Mouse (Mus musculus) adrenal gland, adult 18-20 months (tissue): ENCODE measurements around the gene Samm50. TPM values are rescaled to one million over a fixed set of nuclear protein-coding genes. Genes with fewer than 3 reads are reported as not detected.

Experiments used
- microRNA-seq, 2 experiments: library from miRNA; unstranded; fragments of <30 nt; microRNA quantifications; one replicate each; pipeline ENCODE4 v1.2.0; 2021; ENCODE audit warnings: borderline number of aligned reads in 2 of 2
- total RNA-seq, 2 experiments: library from RNA; stranded (reverse); gene quantifications; 1 replicate in 1 of 2; 2 replicates in 1 of 2; pipeline ENCODE4 v1.2.3; 2021

The Samm50 gene
- total RNA-seq, 2 experiments from 2014 or later = 148 to 189 TPM

Small RNA genes within 50 kb of the gene (microRNA-seq; reads per million reads assigned to microRNA genes)
- gene Mir6392 = 0.95 to 4.9 reads per million in 2 experiments

Other genes starting within 250 kb of the Samm50 start
- gene Efcab6, start 126.9 kb upstream of the Samm50 start, total RNA-seq = not detected
- 1 to 10 TPM; 4.4 to 4.9 TPM for gene Sult4a1, start 86.5 kb upstream of the Samm50 start, total RNA-seq
- gene Pnpla5, start 69.1 kb upstream of the Samm50 start, total RNA-seq = under 1 TPM; 0.17 to 0.48 TPM
- gene Pnpla3, start 24.4 kb upstream of the Samm50 start, total RNA-seq = 100 to 1,000 TPM in 1 of 2 experiments, 10 to 100 TPM in 1; 55.8 to 288 TPM
- 10 to 100 TPM; 15.6 to 24.9 TPM for gene Parvb, start 39.8 kb downstream of the Samm50 start, total RNA-seq
- gene Parvg, start 131.8 kb downstream of the Samm50 start, total RNA-seq = 1 to 10 TPM; 3.4 to 3.8 TPM